Mouse (Mus musculus) brain, embryonic 18.5 days (tissue): ENCODE measurements around the gene Zfp942.

Source experiments
- DNase-seq: peaks from one replicate; pipeline ENCODE4 v3.0.0-alpha.2; 2012; ENCODE audit warnings: low read depth, low spot score

The Zfp942 gene

DNA sequence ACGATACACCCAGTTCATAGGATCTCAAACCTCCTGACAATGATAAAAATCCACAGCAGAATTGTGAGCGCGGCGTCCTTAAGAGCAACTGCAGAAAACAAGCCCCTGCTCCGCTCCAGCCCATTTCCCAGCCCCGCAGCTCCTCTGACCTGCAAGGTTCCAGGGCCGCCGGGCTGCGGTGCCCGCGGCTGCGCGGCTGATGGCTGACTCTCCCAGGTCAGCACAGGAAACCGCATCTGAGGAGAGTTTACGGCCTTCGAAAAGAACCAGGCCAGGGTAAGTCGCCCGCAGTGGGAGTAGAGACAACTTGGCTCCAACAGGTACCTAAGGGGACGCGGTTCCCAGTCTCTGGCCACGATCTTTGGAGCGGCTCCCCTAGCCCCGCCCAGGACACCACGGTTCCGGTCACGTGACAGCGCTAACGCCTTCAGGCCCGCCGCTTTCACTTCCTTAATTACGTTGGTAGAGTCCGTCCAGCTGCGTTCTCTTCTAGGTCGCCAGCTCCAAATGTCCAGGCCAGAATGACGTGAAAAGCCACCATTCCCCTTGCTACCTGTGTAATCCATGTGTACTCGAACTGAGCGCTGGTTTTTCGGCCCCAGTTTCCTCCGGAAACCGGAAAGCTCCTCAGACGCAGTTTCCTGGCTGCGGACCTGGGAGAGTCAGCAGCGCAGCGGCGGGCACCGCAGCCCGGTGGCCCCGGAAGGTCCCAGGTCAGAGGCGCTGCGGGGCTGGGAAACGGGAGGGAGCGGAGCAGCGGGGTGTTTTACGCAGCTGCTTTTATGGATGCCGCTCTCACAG, at the start of gene Zfp942, which contains the start of gene Zfp943:
Gene Zfp942, minus strand, starts transcription at position 358 of the 801 bp plus-strand sequence.
Gene Zfp943, plus strand, starts transcription at position 446 of the 801 bp plus-strand sequence.
- peak; percentile 47 for DNase-seq

DNA sequence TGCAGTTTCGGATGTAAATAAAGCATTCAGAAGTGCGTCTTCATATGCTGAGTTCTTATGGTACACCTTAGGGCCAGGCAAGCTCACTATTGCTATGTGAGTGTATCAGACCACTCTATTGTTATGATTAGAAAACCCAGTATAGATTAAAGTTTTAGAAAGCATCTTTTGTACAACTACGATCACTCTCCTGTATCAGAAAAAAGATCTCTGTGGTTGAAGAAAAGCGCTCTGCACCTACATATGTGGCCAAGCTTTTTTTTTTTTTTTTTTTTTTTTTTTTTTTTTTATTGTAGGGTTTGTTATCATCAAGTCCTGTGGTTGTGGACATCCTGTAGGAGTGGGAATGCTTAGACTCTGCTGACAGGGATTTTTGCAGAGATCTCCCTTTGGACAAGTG, 1.0 kb upstream of the Zfp942 start:
- no peak for DNase-seq

DNA sequence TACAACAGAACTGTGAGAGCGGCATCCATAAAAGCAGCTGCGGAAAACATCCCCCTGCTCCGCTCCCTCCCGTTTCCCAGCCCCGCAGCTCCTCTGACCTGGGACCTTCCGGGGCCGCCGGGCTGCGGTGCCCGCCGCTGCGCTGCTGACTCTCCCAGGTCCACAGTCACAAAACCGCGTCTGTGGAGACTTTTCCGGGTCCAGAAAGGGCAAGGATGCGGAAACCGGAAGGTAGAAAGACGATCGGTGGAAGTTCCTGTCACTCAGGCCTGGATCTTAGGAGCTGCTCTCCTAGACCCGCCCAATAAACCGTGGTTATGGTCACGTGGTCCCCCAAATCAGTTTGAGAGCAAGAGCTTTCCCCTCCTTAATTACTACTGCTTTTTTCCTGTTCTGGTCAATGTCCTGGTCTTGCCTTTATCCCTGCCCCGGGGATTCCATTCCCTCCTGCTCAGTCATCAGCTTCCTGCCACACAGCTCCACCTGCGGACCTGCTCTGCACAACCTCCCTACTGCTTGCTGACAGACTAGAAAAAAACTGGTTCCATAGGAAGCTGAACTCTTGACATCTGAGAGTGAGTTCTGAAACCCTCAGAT, 52.7 kb downstream of the Zfp942 start, which contains the start of gene Zfp995:
Gene Zfp995, minus strand, starts transcription at position 471 of the 597 bp plus-strand sequence.
- DNase-seq, result peak; percentile 30

DNA sequence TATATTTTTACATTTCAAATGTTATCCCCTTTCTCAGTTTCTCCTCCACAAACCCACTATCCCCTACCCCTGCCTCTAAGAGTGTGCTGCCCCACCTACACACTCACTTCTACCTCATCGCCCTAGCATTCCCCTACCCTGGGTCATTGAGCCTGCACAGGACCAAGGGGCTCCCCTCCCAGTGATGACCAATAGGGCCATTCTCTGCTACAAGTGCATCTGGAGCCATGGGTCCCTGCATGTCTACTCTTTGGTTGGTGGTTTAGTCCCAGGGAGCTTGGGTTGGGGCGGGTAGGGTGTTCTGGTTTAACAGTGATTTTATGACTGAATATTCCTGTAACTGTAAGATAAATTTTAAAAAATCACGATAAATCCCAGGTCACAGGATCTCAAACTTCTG, 53.2 kb downstream of the Zfp942 start:
- DNase-seq, result no peak
